Mouse (Mus musculus): ENCODE measurements around the gene Ctsa.

The Ctsa gene

GRCm38 (mm10) chr2:164832748-164833301, at the start of gene Ctsa:
Ctsa (plus strand) TSS chr2:164832873.
- DNase-seq (ENCODE audit: low read depth) = peak; percentile 86

GRCm38 (mm10) chr2:164783926-164784581, 48.6 kb upstream of the Ctsa start:
- peak; percentile 74 for DNase-seq (ENCODE audit: low read depth)

- no peak for DNase-seq (ENCODE audit: low read depth)
These were observed 47.7 kb upstream of the Ctsa start for GRCm38 (mm10) chr2:164784869-164785420.

- peak; percentile 74 for DNase-seq (ENCODE audit: low read depth)
These were observed 46.9 kb upstream of the Ctsa start, which contains the start of gene Snx21 for GRCm38 (mm10) chr2:164785481-164786387. Snx21 (plus strand) TSS chr2:164785823.

- DNase-seq (ENCODE audit: low read depth) = peak; percentile 40
These were observed 46.2 kb upstream of the Ctsa start for GRCm38 (mm10) chr2:164786388-164786885.

- DNase-seq (ENCODE audit: low read depth) = peak; percentile 77
These were observed 45.6 kb upstream of the Ctsa start for GRCm38 (mm10) chr2:164787032-164787431.

- DNase-seq (ENCODE audit: low read depth) = no peak
These were observed 44.9 kb upstream of the Ctsa start for GRCm38 (mm10) chr2:164787779-164788178.

- DNase-seq (ENCODE audit: low read depth) = no peak
These were observed 44.3 kb upstream of the Ctsa start for GRCm38 (mm10) chr2:164788411-164788810.

- peak; percentile 11 for DNase-seq (ENCODE audit: low read depth)
These were observed 42.2 kb upstream of the Ctsa start for GRCm38 (mm10) chr2:164790451-164790850.

GRCm38 (mm10) chr2:164791841-164792261, 40.8 kb upstream of the Ctsa start:
- DNase-seq (ENCODE audit: low read depth) = no peak

GRCm38 (mm10) chr2:164792400-164793190, 40.1 kb upstream of the Ctsa start:
- no peak for DNase-seq (ENCODE audit: low read depth)

- peak; percentile 56 for DNase-seq (ENCODE audit: low read depth)
These were observed 39.4 kb upstream of the Ctsa start for GRCm38 (mm10) chr2:164793236-164793635.

- peak; percentile 62 for DNase-seq (ENCODE audit: low read depth)
These were observed 38.9 kb upstream of the Ctsa start for GRCm38 (mm10) chr2:164793772-164794171.

- DNase-seq (ENCODE audit: low read depth) = peak; percentile 91
These were observed 38.4 kb upstream of the Ctsa start for GRCm38 (mm10) chr2:164794293-164794692.

GRCm38 (mm10) chr2:164795868-164796267, 36.8 kb upstream of the Ctsa start:
- no peak for DNase-seq (ENCODE audit: low read depth)

GRCm38 (mm10) chr2:164798554-164798953, 34.1 kb upstream of the Ctsa start:
- peak; percentile 76 for DNase-seq (ENCODE audit: low read depth)

GRCm38 (mm10) chr2:164800252-164801004, 32.2 kb upstream of the Ctsa start:
- DNase-seq (ENCODE audit: low read depth) = no peak

- DNase-seq (ENCODE audit: low read depth) = peak; percentile 29
These were observed 29.3 kb upstream of the Ctsa start for GRCm38 (mm10) chr2:164803201-164803920.

- DNase-seq (ENCODE audit: low read depth) = peak; percentile 21
These were observed 28.8 kb upstream of the Ctsa start for GRCm38 (mm10) chr2:164803921-164804313.

Measured in 416B (cell line).